Mouse (Mus musculus) limb, embryonic 13.5 days (tissue): ENCODE data around the gene Fam98c. TPM values are rescaled to one million over a fixed set of nuclear protein-coding genes. Genes with fewer than 3 reads are reported as not detected.

ENCODE experiments used
- ATAC-seq: fragments of 200-750 bp; cut with Nextera tagmentation; 2 replicates; pipeline ENCODE4 v1.8.0; 2017; ENCODE audit warnings: low read depth, moderate number of reproducible peaks, moderate TSS enrichment; ENCODE audit not compliant: low FRiP score
- H3K27ac ChIP-seq: fragments of 300-500 bp; sonication (generic); 2 replicates; pipeline ENCODE4 v1.5.1; 2015; ENCODE audit warnings: inconsistent platforms, mild to moderate bottlenecking, moderate library complexity
- H3K27me3 ChIP-seq: fragments of 300-500 bp; sonication (generic); 2 replicates; pipeline ENCODE4 v1.6.1; 2015; ENCODE audit warnings: mild to moderate bottlenecking, inconsistent platforms
- H3K36me3 ChIP-seq: fragments of 300-500 bp; sonication (generic); 2 replicates; pipeline ENCODE4 v1.6.1; 2015; ENCODE audit warnings: inconsistent platforms, mild to moderate bottlenecking, moderate library complexity
- H3K4me1 ChIP-seq: fragments of 300-500 bp; sonication (generic); 2 replicates; pipeline ENCODE4 v1.6.1; 2015; ENCODE audit warnings: inconsistent platforms
- H3K4me2 ChIP-seq: fragments of 300-500 bp; sonication (generic); replicated peaks from 2 replicates; pipeline ENCODE4 v1.6.1; 2015; ENCODE audit warnings: inconsistent platforms, mild to moderate bottlenecking, moderate library complexity
- H3K4me3 ChIP-seq: fragments of 300-500 bp; sonication (generic); 2 replicates; pipeline ENCODE4 v1.5.1; 2015; ENCODE audit warnings: moderate library complexity, mild to moderate bottlenecking, inconsistent platforms
- H3K9ac ChIP-seq: fragments of 300-500 bp; sonication (generic); 2 replicates; pipeline ENCODE4 v1.6.1; 2015; ENCODE audit warnings: mild to moderate bottlenecking, inconsistent platforms
- H3K9me3 ChIP-seq: fragments of 300-500 bp; sonication (generic); 2 replicates; pipeline ENCODE4 v1.6.1; 2016; ENCODE audit warnings: inconsistent platforms
- WGBS: fragments of 180-500 bp; shearing (Covaris S2); methylation state at CpG from one replicate; pipeline ENCODE4 v1.1.7; 2015; 5-methylcytosine and 5-hydroxymethylcytosine counted together
- polyA plus RNA-seq: library from polyadenylated mRNA; unstranded; fragments of >200 nt; fragmentation: Nextera tagmentation; extraction: Ambion mirVana; gene quantifications from 2 replicates; pipeline ENCODE4 v1.2.1, GENCODE M21; 2015

The Fam98c gene
- polyA plus RNA-seq, 1 experiment from 2014 or later, result 11.5 TPM

DNA sequence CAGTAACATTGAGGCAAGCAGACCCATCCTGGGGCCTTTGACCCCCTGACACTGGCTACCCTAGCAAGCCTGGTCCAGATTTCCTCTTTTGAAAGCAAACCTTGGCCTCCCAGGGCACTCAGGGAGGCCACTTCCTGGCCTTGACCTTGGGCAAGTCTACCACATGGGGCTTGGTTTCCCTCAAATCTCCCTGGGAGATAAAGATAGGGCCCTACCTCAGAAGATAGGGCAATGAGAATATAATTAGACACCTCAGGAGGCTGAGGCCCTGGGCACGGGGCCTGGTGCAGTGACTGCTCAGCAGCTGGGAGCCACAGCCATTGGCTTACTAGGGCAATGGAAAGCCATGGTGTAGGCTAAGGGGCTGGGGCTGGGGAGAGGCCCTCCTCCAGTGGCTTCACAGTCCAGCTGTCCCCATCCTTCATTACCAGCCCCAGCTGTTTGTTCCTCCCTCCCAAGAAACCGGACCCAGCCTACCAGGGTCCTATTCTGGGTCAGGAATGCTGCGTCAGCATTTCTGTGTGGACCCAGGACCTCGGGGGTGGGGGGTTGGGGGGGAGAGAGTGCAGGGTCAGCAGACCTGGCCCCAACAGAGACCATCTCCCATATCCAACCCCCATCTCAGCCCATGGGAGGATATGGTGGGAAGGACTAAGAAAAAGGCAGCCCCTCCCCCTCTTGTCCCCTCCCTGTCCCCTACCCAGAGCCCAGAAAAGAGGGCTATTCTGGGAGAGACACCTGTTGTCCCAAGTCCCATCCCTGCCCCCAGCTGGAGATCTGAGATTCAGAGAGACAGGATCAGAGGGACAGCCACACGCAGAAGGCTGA lies 32.3 kb downstream of the Fam98c start:
- H3K9me3 ChIP-seq, result no peaks in the 10 kb centered on the region
- WGBS, result 40% methylated on average over 5 of the region's 5 CpGs
- ATAC-seq, result peak; percentile 85
- no peaks in the 10 kb centered on the region for H3K36me3 ChIP-seq
- H3K4me3 ChIP-seq, result peak overlapping the region; percentile 51
- peak overlapping the region; percentile 86 for H3K4me2 ChIP-seq
- H3K27ac ChIP-seq, result no peak overlapping the region
- no peak overlapping the region for H3K9ac ChIP-seq
- H3K27me3 ChIP-seq, result no peaks in the 10 kb centered on the region
- H3K4me1 ChIP-seq, result peaks cover 11% of the 10 kb centered on the region

GRCm38 (mm10) chr7:29122821-29123220 lies 33.2 kb downstream of the Fam98c start:
- Histone ChIP-seq H3K4me3 (no peak overlapping the region), H3K27me3 (no peaks in the 10 kb centered on the region), H3K36me3 (no peaks in the 10 kb centered on the region), H3K9me3 (no peaks in the 10 kb centered on the region), H3K27ac (no peak overlapping the region), H3K9ac (no peak overlapping the region), H3K4me2 (no peak overlapping the region), H3K4me1 (peaks cover 11% of the 10 kb centered on the region)
- WGBS, result 94% methylated on average over 9 of the region's 9 CpGs
- ATAC-seq, result no peak

DNA sequence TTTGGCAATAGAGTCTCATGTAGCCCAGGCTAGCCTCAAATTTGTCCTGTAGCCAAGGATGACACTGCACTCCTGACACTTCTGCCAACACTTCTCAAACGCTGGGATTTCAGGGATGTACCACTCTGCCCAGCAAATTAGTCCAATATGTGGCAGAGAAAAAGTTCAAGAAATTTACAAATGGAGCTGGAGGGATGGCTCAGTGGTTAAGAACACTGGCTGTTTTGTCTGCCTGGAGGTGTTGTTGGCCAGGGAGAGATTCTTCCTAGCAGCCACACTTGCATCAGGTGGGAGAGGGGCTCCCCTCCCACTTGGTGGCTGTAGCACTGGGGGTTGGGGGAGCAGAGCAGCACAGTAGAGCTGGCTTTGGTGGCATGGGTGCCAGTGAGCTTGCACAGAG lies 36.5 kb downstream of the Fam98c start:
- WGBS, result 50% methylated on average over 1 of the region's 1 CpGs
- H3K36me3 ChIP-seq, result no peaks in the 10 kb centered on the region; the same call in 1 of the 2 replicates
- H3K4me3 ChIP-seq, result no peak overlapping the region
- H3K4me1 ChIP-seq, result peaks cover 10% of the 10 kb centered on the region
- H3K9me3 ChIP-seq, result no peaks in the 10 kb centered on the region
- no peak overlapping the region for H3K27ac ChIP-seq
- H3K4me2 ChIP-seq, result no peak overlapping the region
- H3K9ac ChIP-seq, result no peak overlapping the region
- ATAC-seq, result no peak
- H3K27me3 ChIP-seq, result no peaks in the 10 kb centered on the region

DNA sequence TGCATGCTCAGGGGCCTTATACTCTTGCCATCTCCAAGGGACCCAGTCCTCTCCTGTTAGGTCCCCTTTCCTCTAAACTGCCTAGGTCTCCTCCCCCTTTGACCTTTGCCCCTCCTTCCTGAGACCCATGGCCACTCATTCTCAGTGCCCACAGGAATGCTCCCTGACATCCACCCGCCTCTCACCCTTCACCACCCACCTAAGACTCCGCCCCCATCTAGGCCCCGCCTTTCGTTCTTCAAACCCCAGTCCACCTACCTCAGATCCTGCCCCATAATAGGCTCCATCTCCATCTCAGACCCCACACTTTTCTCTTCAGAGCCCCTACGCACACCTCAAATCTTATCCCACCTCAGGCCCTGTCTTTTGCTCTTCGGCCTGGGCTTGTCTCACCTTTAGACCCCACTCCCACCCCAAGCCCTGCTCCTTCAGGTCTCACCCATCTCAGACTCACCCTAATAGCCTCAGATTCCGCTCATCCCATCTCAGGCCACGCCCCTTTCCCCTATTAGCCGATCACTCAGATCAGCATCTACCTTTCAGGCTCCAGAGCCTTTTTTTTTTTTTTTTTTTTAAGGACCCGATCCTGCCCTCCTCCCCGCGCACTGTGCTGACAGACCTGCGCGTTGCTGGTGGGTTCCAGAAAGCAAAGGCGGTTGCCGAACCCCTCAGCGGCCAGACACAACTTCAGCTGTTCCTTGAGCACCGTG lies 37.7 kb downstream of the Fam98c start:
- H3K27me3 ChIP-seq, result no peaks in the 10 kb centered on the region
- no peak for ATAC-seq
- 10% methylated on average over 18 of the region's 18 CpGs for WGBS

DNA sequence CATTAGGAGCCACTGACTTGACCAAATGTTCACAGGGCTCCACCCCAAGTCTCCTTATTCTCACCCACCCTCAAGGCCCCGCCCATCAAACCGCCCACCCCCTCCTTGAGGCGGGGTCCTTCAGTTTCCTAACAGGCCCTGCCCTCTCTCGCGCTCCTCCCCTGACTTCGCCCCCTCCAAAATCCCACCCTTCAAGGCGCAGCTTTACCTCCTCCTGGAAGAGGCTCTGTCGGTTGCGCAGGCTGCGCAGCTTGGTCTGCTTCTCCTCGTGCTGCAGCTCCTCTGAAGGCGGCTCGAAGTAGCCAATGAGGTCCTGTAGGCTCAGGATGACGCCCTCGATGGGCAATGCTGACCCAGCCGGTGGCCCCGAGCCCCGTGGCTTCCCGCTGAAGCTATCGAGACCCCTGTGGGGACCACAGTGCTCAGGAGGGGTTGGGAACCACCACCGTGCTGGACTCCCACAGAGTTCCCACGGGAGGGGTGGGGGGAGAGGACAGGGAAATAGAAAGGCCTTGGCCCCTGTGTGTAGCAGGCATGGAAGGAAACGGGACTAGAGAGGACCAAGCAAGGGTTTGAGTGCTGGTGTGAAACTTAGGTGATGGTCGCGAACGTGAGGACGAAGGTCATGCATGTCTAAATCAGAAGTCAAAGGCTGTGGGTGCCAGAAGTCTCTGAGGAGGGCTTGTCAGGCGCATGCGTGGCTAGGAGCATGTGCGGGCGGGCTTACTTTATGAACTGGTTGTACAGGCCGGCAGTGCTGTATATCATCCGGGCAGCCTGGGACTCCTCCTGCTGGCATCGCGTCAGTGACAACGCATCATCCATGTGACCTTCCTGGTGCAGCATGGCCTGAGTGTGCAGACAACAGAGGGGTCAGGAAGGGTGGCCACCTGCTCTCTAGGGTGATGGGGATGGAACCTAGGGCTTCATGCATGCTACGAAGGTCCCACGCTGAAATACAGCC lies 46.8 kb downstream of the Fam98c start:
- Histone ChIP-seq H3K36me3 (peaks cover under 1% of the 10 kb centered on the region; the same call in 1 of the 2 replicates), H3K9ac (peak overlapping the region; percentile 61)

More for the DNA sequence above, 37.7 kb downstream of the Fam98c start:
- Histone ChIP-seq H3K4me3 (no peak overlapping the region), H3K36me3 (no peaks in the 10 kb centered on the region; the same call in 1 of the 2 replicates), H3K9me3 (no peaks in the 10 kb centered on the region), H3K4me2 (no peak overlapping the region), H3K4me1 (no peaks in the 10 kb centered on the region), H3K9ac (no peak overlapping the region), H3K27ac (no peak overlapping the region)

More for the DNA sequence above, 46.8 kb downstream of the Fam98c start:
- 23% methylated on average over 38 of the region's 38 CpGs for WGBS
- H3K9me3 ChIP-seq, result no peaks in the 10 kb centered on the region
- no peaks in the 10 kb centered on the region for H3K27me3 ChIP-seq
- H3K4me1 ChIP-seq, result peaks cover 7% of the 10 kb centered on the region
- H3K4me2 ChIP-seq, result peak overlapping the region; percentile 67
- H3K27ac ChIP-seq, result no peak overlapping the region
- peak; percentile 70 for ATAC-seq
- peak overlapping the region; percentile 31 for H3K4me3 ChIP-seq

Other genes with a start within 250 kb of the Fam98c start
- 270 and 300 TPM in 2 replicates for gene Actn4, start 193.9 kb downstream of the Fam98c start, polyA plus RNA-seq
- gene Eif3k, start 174.4 kb downstream of the Fam98c start, polyA plus RNA-seq, result 422 and 454 TPM in 2 replicates
- gene Map4k1, start 174.2 kb downstream of the Fam98c start, polyA plus RNA-seq, result 9.5 and 10.0 TPM in 2 replicates
- gene Ryr1, start 31.1 kb downstream of the Fam98c start, polyA plus RNA-seq, result 7.9 and 8.5 TPM in 2 replicates
- gene Rasgrp4, start 21.4 kb downstream of the Fam98c start, polyA plus RNA-seq, result 0.56 and 0.69 TPM in 2 replicates
- 0.47 and 0.50 TPM in 2 replicates for gene Ggn, start 14.0 kb upstream of the Fam98c start, polyA plus RNA-seq
- gene Spred3, start 14.2 kb upstream of the Fam98c start, polyA plus RNA-seq, result 4.2 and 4.4 TPM in 2 replicates
- gene Psmd8, start 24.5 kb upstream of the Fam98c start, polyA plus RNA-seq, result 270 and 272 TPM in 2 replicates
- 0.46 and 0.51 TPM in 2 replicates for gene Catsperg1, start 57.8 kb upstream of the Fam98c start, polyA plus RNA-seq
- 1.9 and 2.3 TPM in 2 replicates for gene Kcnk6, start 76.3 kb upstream of the Fam98c start, polyA plus RNA-seq
- gene Yif1b, start 82.1 kb upstream of the Fam98c start, polyA plus RNA-seq, result 123 and 124 TPM in 2 replicates
- gene 2200002D01Rik, start 92.2 kb upstream of the Fam98c start, polyA plus RNA-seq, result 1.7 and 2.0 TPM in 2 replicates
- 110 and 112 TPM in 2 replicates for gene Spint2, start 125.7 kb upstream of the Fam98c start, polyA plus RNA-seq
- gene Ppp1r14a, start 133.1 kb upstream of the Fam98c start, polyA plus RNA-seq, result 5.8 and 7.5 TPM in 2 replicates
- 21.6 and 21.9 TPM in 2 replicates for gene Dpf1, start 147.7 kb upstream of the Fam98c start, polyA plus RNA-seq